Mouse (Mus musculus): ENCODE results near the gene Trex1.

DNA sequence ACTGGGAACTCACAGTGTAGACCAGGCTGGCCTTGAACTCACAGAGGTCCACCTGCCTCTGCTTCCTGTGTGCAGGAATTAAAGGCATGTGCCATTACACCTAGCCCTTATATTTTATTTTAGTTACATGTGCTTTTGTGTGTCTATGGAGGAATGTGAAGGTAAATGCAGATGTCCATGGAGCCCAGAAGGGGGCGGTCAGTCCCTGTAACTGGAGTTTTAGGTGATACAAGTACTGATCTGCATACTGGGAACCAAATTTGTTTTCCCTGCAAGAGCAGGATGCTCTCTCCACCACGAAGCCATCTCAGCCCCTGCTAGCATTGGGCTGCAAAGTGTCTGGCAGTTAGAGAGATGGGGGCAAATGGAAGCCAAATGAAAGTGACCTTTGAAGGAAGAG is 25.4 kb upstream of the Trex1 start:
- TF ChIP-seq GATA1 (IDR thresholded peaks at IDR 0.05; ENCODE audit: borderline replicate concordance, low read length), result no peak
- TF ChIP-seq FLI1 (IDR thresholded peaks at IDR 0.05; ENCODE audit: low read length), result no peak
